Mouse (Mus musculus) adrenal gland, postnatal 0 days (tissue): ENCODE measurements around the gene Vmn1r219. TPM values are rescaled to one million over a fixed set of nuclear protein-coding genes. Genes with fewer than 3 reads are reported as not detected.

Experiments
- polyA plus RNA-seq: library from polyadenylated mRNA; unstranded; fragments of >200 nt; fragmentation: Nextera tagmentation; extraction: Ambion mirVana; gene quantifications from 2 replicates; pipeline ENCODE4 v1.2.1, GENCODE M21; 2015

Vmn1r219 gene
- not detected in 2 replicates for polyA plus RNA-seq

DNA sequence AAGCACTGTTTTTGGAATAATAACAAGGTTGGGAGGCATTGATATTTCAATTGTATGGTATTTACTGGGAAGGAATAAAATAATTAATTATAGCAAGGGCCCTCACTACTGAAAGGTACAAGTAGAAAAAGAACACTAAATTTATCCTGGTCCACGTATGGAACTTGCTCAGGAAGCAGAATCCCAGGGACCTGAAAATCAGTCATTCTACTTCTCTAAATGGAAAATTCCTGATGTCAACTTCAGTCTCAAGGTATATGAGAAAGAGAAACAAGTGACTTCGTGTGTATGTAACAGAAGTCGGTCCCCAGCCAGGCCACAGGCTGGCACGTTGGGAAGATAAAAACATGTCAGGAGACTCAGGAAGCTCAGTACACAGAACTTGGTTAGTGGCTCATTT lies at the start of gene Vmn1r219:
Gene Vmn1r219, plus strand, starts transcription at position 301 of the 400 bp plus-strand sequence.

DNA sequence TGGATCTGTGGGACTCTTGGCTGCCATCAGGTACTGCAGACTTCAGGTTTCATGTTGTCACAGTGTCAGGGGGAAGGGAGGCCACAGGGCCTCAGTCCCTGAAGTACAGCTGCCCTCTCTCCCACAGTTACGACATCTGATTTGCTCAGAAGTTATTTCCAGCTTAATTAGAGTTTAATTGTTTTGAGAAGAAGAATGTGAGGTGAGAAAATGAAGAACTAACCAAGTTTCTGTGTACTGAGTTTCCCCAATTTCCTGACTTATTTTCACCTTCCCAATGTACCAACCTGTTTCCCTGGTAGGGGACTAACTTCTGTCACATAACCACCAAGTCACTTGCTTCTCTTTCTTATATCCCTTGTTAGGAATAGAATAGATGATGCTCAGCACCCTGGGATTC lies 41.0 kb upstream of the Vmn1r219 start, which contains the start of gene Vmn1r217:
Gene Vmn1r217, minus strand, starts transcription at position 101 of the 400 bp plus-strand sequence.

DNA sequence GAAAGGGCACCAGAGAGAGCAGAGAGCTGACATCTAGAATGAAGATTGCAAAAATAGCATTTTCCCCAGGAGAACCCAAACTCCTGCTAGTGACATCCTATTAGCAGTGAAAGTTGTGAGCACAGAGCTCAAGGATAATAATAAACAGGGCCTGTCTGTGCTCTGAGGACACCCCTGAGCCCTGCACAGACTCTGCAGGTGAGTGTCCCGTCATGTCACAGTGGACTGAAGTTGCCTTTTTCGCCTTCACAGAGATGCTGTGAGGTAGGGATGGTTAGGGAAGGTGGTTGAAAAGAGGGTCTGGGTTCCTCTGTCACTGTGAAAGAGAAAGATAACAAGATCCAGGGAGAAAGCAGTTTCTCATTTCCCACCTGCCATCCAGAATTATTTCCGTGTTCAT lies 26.0 kb upstream of the Vmn1r219 start, which contains the start of gene Vmn1r218:
Gene Vmn1r218, plus strand, starts transcription at position 57 of the 400 bp plus-strand sequence.

DNA sequence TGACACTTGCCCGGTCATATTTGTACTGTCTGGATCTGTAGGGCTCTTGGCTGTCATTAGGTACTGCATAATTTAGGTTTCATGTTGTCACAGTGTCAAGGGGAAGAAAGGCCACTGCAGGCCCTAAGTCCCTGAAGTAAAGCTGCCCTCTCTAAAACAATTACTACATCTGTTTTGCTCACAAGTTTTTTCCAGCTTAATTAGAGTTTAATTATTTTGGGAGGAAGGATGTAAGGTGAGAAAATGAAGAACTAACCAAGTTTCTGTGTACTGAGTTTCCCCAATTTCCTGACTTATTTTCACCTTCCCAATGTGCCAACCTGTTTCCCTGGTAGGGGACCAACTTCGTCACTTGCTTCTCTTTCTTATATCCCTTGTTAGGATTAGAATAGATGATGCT lies 28.8 kb downstream of the Vmn1r219 start, which contains the start of gene Vmn1r220:
Gene Vmn1r220, minus strand, starts transcription at position 101 of the 400 bp plus-strand sequence.

DNA sequence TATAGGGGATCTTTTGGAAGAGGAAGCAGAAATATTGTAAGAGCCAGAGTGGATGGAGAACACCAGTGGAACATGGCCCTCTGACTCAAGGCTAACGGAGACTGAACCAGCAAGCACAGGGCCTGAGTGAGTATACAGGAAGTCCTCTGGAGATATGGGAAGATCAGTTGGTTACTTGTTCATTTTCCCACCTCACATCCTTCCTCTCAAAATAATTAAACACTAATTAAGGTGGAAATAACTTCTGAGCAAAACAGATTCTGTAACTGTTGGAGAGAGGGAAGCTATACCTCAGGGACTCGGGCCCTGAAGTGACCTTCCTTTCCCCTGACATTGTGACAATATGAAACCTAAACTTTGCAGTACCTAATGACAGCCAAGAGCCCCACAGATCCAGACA lies 54.7 kb downstream of the Vmn1r219 start, which contains the start of gene Vmn1r221:
Gene Vmn1r221, plus strand, starts transcription at position 301 of the 400 bp plus-strand sequence.

Other genes starting within 250 kb of the Vmn1r219 start
- not detected in 2 replicates for gene Vmn1r213, start 151.7 kb upstream of the Vmn1r219 start, polyA plus RNA-seq
- not detected in 2 replicates for gene Vmn1r214, start 128.9 kb upstream of the Vmn1r219 start, polyA plus RNA-seq
- gene Vmn1r215, start 91.3 kb upstream of the Vmn1r219 start, polyA plus RNA-seq = not detected in 2 replicates
- not detected in 2 replicates for gene Vmn1r217, start 41.1 kb upstream of the Vmn1r219 start, polyA plus RNA-seq
- gene Vmn1r218, start 26.2 kb upstream of the Vmn1r219 start, polyA plus RNA-seq = not detected in 2 replicates
- not detected in 2 replicates for gene Vmn1r220, start 28.7 kb downstream of the Vmn1r219 start, polyA plus RNA-seq
- gene Vmn1r221, start 54.8 kb downstream of the Vmn1r219 start, polyA plus RNA-seq = not detected in 2 replicates
- not detected in 2 replicates for gene Vmn1r222, start 76.6 kb downstream of the Vmn1r219 start, polyA plus RNA-seq
- not detected in 2 replicates for gene Vmn1r223, start 87.8 kb downstream of the Vmn1r219 start, polyA plus RNA-seq
- 21.0 and 26.2 TPM in 2 replicates for gene Zfp322a, start 209.9 kb downstream of the Vmn1r219 start, polyA plus RNA-seq